Mouse (Mus musculus) cerebellum, adult 8-10 months (tissue): ENCODE measurements at regions not wholly inside any gene's neighbourhood (a gene's known extent, or its start where the extent isn't known, plus 50 kb on each side); places are given as distances from the start of the nearest gene placed in this dataset.
A peak's percentile ranks its signal among the peaks of the same experiment; 100 is the strongest.

ENCODE experiments used
- DNase-seq: peaks from one replicate; pipeline ENCODE4 v3.0.0; 2022

GRCm38 (mm10) chr2:115126625-115127369 lies 454.7 kb upstream of the BC052040 start:
- no peak for DNase-seq

GRCm38 (mm10) chr2:115131746-115132145 lies 449.8 kb upstream of the BC052040 start:
- no peak for DNase-seq

- no peak for DNase-seq
These were observed 449.3 kb upstream of the BC052040 start for GRCm38 (mm10) chr2:115132165-115132592.

- no peak for DNase-seq
These were observed 440.1 kb upstream of the BC052040 start for GRCm38 (mm10) chr2:115141416-115141815.

GRCm38 (mm10) chr2:115172111-115172510 lies 409.4 kb upstream of the BC052040 start:
- no peak for DNase-seq

- DNase-seq, result no peak
These were observed 404.4 kb upstream of the BC052040 start for GRCm38 (mm10) chr2:115177076-115177475.

- DNase-seq, result peak; percentile 43
These were observed 403.6 kb upstream of the BC052040 start for GRCm38 (mm10) chr2:115177896-115178295.

- peak; percentile 11 for DNase-seq
These were observed 370.3 kb upstream of the BC052040 start for GRCm38 (mm10) chr2:115211191-115211590.

GRCm38 (mm10) chr2:115213181-115213970 lies 368.1 kb upstream of the BC052040 start:
- DNase-seq, result no peak

- no peak for DNase-seq
These were observed 367.2 kb upstream of the BC052040 start for GRCm38 (mm10) chr2:115214292-115214691.

GRCm38 (mm10) chr2:115230041-115230440 lies 351.5 kb upstream of the BC052040 start:
- DNase-seq, result no peak

GRCm38 (mm10) chr2:115247673-115248072 lies 333.8 kb upstream of the BC052040 start:
- DNase-seq, result no peak

GRCm38 (mm10) chr2:115250019-115250807 lies 331.3 kb upstream of the BC052040 start:
- no peak for DNase-seq

GRCm38 (mm10) chr2:115257391-115257790 lies 324.1 kb upstream of the BC052040 start:
- peak; percentile 8 for DNase-seq

- DNase-seq, result no peak
These were observed 313.3 kb upstream of the BC052040 start for GRCm38 (mm10) chr2:115268247-115268646.

- no peak for DNase-seq
These were observed 304.1 kb upstream of the BC052040 start for GRCm38 (mm10) chr2:115277421-115277820.

- DNase-seq, result no peak
These were observed 288.5 kb upstream of the BC052040 start for GRCm38 (mm10) chr2:115293020-115293419.

GRCm38 (mm10) chr2:115297463-115297862 lies 284.1 kb upstream of the BC052040 start:
- no peak for DNase-seq

GRCm38 (mm10) chr2:115307248-115307647 lies 274.3 kb upstream of the BC052040 start:
- DNase-seq, result no peak

- no peak for DNase-seq
These were observed 271.5 kb upstream of the BC052040 start for GRCm38 (mm10) chr2:115309856-115310631.

GRCm38 (mm10) chr2:115318551-115318950 lies 263.0 kb upstream of the BC052040 start:
- DNase-seq, result no peak

- DNase-seq, result no peak
These were observed 258.9 kb upstream of the BC052040 start for GRCm38 (mm10) chr2:115322582-115322981.
